Mouse (Mus musculus) ES-E14 (cell line): ENCODE results near the gene Barhl2.

Experiments used
- CHD2 ChIP-seq: IDR thresholded peaks from 2 replicates; pipeline ENCODE4 v1.6.1; 2014; ENCODE audit warnings: mild to moderate bottlenecking, low read depth, low read length, inconsistent platforms
- HCFC1 ChIP-seq: IDR thresholded peaks from 2 replicates; pipeline ENCODE4 v1.6.1; 2012; ENCODE audit warnings: low read length, inconsistent platforms, borderline replicate concordance; ENCODE audit not compliant: insufficient read depth
- ZC3H11A ChIP-seq: IDR thresholded peaks from 2 replicates; pipeline ENCODE4 v1.6.1; 2012; ENCODE audit warnings: low read depth, mild to moderate bottlenecking, inconsistent platforms, low read length, borderline replicate concordance

DNA sequence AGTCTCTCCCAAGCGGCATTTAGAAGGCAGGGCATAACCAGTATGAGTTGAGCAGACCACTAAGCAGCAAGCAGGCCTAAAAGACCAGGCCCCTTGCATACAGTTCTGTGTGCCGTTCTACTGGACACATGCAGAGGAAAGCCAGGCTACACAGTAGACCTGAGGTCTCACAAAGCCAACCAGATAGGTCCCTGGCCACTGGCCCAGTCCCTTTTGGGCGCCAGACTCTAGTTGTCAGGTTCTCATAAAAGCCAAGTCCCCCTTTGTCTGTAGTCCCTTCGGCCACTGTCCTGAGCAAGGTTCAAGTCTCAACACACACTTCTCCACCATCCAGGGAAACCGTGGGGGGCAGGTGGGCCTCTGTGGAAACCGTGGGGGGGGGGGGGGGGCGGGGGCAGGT is 44.3 kb upstream of the Barhl2 start:
- TF ChIP-seq HCFC1 (no peak), ZC3H11A (no peak), CHD2 (no peak)
